Mouse (Mus musculus) G1E-ER4 (cell line): ENCODE data around the gene Aagab. TPM values are rescaled to one million over a fixed set of nuclear protein-coding genes. Genes with fewer than 3 reads are reported as not detected.

Experiments
- GATA1 ChIP-seq: IDR thresholded peaks from one replicate; pipeline ENCODE4 v1.8.0; 2012; ENCODE audit warnings: low read length, inconsistent platforms
- polyA plus RNA-seq: library from polyadenylated mRNA; stranded (reverse); fragments of >175 nt; gene quantifications from 2 replicates; pipeline ENCODE4 v1.2.3, GENCODE M21; 2012

Aagab gene
- polyA plus RNA-seq, 1 experiment = 1.4 TPM

DNA sequence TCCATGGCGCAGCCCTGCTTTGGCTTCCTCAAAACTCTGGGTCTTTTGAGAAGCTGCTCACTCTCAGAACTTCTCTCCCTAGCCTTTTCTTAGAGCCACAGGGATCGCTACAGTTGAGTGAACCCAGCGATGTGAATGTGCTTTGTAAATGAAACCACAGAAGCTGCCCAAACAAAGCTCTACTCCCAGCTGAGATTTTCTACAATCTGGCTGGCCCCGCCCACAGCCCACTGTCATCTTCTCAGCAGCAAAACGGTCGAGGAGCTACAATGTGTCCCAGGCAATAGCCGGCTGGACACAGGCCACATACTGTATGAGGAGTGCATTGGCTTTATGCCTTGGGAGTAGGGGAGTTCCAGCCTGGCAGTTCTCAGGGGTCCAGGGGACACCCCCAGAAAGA lies 51.2 kb downstream of the Aagab start:
- TF ChIP-seq GATA1 = no peak

DNA sequence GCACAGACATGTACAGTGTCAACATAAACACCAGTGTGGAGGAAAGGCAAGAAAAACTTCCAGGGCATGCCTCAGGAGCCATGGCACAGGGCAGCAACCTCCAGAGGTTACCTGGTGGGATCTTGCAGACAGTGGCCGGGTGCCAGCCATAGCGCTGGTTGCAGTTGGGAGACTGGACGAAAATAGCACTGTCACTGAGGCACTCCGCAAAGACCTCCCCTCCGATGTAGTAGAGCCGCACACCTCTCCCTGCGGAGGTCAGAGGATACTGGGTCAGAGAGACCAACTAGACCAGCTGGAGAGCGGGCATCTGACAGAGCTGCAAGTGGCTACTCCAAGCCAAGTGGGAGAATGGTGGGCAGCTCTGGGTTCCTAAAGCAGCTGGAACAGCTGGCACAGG lies 52.1 kb downstream of the Aagab start:
- no peak for TF ChIP-seq GATA1

DNA sequence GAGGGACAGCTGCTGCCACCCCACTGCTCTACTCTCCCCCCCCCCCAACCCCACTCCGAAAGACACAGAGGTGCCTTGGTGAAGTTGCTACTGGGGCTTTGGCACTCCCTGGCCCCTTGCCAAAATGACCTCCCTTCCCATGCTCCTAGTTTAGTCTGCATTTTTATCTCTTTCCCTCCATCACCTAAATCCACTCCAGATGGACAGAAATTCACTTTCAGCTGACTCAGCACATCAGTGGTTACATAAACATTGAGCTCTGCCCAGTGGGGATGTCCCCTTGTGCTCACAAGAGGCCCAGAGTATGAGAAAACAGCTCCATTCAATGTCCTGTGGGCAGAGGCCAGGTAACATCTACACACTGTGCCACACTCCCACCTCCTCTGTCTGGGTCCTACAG lies 52.6 kb downstream of the Aagab start:
- TF ChIP-seq GATA1 = no peak

DNA sequence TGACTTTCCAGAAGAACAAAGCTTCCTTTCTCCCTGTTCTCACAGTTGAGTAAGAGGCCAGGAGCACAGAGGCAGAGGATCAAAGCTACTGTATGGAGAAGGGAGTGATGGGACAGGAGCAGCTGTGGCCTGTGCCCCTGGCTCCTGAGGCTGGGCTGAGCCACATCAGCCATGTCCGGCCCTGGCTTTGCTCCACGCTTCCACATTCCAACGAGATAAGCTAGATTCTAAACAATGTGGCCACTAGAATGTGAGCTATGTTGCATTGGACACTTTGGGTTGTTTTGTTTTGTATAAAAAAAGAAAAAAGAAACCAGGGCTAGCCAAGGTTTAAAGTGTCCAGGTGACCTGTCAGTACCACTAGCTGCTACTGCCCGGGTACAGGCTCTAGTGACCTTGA lies 54.7 kb downstream of the Aagab start:
- no peak for TF ChIP-seq GATA1

DNA sequence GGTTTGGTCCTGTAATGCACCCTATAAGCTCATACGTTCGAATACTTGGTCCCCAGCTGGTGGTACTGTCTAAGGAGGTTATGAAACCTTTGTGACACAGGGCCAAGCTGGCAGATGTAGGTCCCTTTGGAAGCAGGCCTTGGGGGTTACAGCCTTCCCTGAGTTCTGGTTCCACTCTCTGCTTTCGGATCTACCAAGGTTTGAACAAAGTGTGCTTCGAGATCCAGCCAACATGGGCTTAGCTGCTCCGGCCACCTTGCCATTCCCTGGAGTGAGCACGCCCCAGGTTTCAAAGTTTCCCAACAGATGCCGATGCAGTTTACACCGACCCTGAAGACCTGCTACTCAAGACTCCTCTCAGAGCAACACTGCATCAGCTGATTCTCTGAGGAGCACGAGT lies 56.0 kb downstream of the Aagab start:
- TF ChIP-seq GATA1 = no peak

DNA sequence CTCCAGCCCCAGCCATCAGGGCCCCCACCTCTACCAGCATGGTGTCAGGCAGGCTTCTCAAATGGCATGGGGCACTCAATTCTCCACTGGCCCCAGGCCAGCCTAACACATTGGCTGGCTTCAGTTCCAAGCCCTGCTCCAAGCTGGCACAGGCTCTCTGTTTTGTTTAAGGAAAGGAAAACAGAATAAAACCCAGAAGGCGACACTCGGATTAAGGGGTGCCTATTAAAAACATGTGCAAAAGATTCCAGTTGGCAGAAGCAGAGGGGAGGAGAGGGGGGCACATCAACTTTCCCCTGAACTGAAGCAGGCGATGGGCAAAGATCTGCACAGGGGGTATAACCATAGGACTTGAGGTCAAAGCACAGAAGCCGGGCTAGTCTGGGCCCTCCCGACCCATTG lies 56.5 kb downstream of the Aagab start:
- TF ChIP-seq GATA1 = no peak

DNA sequence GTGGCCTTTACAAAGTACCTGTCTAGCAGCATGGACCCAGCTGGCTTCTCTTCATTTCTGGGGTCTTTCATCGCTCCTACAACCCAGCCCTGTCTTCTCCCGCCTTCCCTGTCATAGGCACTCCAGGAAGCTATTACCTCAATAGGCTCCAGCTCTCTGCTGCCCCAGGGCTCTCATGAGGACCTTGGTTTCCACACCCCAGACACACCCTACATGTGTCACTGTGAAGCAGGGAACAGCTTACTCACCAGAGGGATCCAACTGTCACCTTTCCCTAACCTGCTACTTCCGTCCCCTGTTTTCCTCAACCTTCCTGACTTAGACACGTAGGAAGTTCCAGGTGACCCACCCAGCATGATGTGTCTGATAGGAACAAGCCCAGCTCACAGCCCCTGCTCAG lies 57.6 kb downstream of the Aagab start:
- no peak for TF ChIP-seq GATA1

DNA sequence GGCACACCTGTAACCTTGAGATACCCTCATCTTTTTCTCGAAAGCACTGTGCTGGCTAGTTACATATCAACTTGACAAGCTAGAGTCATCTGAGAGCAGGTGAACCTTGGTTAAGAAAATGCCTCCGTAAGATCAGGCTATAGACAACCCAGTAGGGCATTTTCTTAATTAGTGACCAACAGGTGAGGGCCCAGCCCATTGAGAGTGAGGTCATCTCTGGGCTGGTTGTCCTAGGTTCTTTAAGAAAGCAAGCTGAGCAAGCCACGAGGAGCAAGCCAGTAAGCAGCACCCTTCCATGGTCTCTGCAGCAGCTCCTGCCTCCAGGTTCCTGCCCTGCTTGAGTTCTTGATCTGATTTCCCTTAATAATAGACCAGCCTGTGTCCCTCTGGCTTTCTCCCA lies 58.2 kb downstream of the Aagab start:
- TF ChIP-seq GATA1 = no peak

DNA sequence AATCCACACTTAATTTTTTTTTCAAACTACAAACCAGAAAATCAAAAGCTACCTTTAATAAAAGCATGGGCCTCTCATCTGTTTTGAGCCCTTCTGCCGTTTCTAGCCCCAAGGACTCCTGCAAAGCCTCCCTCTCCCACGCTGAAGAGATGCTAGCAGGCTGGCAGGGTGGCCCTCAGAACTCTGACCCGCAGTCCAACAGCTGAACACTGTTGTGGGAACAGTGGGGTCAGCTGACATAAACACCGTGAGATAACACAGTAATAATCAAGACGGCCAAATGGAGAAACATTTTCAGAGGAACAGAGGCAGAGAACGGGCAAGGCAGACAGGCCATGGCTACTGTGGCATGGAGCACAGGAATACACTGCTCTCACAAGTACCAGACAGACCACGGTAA lies 60.3 kb downstream of the Aagab start:
- TF ChIP-seq GATA1 = no peak

DNA sequence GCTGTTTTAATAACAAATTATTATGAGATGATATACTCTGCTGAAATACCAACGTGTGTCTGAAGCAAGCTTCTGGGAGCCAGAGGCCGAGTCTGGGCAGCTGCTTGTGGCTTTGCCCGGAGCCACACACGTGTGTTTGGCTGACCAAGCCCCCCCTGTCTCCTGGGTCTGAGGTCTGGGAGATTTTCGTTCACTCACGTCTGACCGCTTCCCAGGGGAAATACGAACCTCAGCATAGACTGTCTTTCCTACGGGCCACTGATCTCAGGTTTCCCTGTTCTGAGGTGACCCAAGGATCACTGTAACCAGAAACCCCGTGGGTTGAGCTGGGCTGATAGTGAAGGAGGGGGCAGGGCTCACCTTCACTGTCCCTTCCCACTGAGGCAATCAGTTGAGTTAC lies 60.8 kb downstream of the Aagab start:
- no peak for TF ChIP-seq GATA1

DNA sequence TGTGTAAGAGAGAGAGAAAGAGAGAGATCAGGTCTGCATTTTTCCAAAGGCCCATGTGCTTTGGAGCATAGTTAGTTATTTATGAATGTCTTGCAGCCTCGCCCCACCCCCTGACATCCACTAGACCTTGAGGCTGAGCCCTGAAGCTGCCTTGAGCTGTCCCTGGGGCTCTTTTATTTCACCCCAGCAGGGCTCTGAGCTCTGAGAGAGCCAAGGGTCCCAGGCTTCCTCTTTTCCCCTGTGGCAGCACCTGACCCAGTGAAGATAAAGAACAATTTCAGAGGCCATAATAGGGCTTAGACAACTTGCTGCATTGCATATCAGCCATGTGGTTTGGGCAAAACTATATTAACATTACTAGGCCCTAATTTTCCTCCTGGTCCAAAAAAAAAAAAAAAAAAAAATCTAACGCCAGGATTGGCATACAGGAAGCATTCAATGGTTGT lies 61.9 kb downstream of the Aagab start:
- no peak for TF ChIP-seq GATA1

DNA sequence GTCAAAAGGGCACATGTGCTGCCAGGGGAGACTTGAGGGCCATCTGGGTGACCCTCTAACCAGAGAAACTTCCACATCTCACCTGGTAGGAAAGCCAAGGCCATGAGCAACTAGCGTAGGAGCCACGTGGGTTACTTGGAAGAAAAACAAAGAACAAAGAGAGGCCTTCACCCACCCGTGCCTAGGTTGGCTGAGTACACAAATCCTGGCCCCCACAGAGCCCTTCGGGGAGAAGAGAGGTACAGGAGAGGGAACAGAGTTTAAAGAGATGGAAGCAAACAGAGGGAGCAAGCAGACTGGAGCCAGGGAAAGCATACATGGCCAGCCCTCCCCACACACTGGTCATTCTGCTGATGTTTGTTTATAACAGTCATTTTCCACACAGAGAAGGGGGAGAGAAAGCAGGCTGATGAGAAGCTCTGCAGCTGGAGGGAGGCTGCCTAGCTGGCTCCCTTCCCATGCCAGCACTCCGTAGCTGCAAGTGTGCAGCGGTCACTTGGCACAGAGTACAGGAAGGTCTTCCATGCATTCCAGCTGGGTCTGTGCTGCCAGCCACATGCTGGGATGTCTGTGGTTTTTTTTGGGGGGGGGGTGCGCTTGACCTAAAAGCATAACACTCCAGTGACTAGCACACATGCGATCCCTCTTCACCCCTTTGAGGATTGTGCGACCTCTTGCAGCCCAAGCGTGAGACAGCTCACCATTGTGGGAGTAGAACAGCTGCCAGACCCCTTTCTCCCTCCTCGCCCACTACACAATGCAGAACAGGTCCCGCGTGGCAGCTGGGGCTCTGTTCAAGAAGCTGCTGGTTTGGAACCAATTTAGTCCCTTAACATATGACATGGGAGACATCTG lies 62.6 kb downstream of the Aagab start:
- TF ChIP-seq GATA1 = no peak

DNA sequence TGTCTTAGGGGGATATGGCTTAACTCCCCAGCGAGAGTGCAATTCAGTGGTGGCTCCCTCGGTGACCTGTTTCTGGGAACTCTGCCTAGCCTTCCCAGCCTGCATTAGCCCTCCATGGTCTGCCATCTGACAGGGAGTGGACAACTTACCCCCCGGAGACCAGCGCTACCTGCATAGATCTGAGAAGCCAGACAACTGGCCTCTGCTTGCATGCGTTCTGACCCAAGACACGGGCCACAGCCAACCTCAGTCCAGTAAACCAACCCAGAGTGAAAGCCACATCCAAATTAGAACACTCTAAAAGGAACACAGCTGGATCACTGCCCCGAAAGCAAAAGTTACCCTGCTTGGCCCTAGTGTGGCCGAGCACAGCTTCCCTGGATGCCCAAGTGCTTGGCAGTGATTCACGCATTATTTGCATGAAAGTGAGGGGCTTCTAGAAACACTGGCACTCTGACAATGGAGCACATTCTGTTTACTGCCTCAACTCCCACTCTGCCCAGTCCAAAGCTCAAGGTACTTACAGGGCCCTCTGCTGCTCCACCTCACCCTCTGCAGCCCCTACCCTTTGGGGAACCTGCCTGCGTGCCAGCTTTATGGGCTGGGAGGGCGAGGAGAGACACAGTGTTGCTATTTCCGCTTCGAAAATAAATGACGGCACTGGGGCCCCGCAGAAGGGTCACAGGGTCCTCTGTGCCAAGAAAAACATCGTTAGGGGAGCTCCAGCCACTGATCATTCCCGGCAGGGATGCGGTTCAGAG lies 64.3 kb downstream of the Aagab start:
- TF ChIP-seq GATA1 = no peak

DNA sequence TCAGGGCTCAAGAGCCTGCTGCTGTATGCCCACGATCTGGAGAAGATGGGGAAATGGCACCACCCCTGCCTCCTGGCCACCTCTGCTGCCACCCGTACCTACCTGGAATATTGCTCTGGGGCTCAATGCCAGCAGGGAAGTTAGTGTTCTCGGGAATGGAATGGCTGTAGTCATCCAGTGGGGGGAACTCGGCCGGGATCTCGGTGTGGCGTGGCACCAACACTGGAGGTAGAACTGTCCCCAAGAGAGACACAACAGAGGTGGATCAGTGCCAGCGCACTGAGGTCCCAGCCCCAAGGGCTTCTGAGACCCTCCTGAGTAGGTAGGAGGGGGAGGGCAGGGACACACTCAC lies 64.9 kb downstream of the Aagab start:
- no peak for TF ChIP-seq GATA1

DNA sequence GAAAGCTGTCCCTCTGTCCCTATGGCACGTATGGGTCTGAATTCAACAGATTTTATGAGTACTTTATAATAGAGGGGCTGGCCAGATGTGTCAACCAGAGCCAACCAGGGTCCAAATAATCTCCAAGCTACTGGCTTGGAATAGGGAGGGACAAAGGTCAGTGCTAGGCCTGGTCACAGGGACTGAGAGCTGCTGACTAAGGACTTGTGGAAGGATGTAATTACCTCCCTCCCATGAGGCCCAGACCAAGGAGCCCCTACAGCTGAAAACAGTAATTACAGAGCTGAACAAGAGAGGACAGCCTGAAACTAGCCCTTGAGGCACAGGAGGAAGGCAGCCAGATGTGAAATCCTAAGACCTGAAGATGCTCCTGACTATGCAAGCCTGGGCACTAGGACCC lies 66.2 kb downstream of the Aagab start:
- no peak for TF ChIP-seq GATA1

DNA sequence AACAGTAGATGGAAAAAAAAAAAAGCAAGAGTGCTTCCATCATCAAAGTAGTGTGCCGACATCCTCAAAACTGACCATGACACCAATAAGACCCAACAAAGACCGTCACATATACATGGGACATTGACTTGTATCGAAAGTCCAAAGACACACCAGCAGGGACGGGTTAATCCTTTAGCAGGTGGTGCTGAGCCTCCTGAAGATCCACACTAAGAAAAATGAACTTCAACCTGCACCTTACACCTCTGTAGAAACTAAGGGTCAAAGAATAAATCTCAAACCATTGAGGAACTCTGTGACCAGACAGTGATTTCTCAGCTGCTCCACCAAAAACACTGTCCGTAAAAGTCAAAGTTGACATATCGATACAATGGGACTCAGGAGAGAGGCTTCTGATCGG lies 67.4 kb downstream of the Aagab start:
- TF ChIP-seq GATA1 = no peak
